Mouse (Mus musculus): Measurements from ENCODE around the gene Gsn.
A peak's percentile ranks its signal among the peaks of the same experiment; 100 is the strongest.

Gsn gene

DNA sequence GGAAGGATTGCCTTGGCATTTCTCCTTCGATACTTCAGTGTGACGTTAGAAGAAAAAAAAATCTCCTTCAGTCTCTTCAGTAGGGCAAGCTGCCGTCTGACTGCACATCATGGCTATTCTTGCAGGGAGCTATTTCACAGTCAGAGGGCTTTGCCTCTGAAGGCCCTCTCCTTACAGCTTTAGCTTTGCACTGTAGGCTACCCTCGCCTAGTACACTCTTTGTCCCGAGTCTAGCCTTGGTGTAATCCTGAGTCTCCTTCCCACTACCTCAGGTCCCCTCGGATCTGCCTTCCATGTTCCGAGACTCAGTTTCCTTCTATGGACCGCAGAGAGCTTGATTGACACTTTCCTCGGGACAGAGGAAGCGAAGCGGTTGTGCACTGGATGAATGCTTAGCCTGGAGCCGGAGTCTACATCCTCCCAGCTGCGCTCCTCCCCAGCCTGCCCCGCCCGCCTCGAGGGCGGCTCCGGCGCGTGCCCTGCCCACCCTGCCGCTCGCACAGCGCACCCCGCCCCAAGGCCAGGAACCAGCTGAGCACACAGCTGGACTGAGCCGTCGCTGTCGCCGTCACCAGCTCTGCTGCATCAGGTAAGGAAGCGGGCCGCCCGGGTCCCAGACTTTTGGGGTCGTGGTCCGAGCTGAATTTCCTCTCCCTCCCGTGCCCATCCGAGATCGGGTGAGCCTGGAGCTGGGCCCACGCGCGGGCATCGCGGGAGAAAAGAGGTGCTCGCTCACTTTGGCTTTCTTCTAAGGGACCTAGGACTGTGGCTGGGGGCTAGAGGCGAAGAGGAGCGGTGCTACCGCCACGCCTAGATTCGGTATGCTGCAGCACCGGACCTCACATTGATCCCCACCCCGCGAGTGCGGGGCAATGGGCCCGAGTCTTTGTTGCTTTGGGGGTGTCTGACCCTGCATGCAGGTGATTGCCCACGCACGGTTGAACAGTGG is at the start of gene Gsn:
TSS of gene Gsn (plus strand) at position 496 of the 949 bp plus-strand sequence.
- peak; percentile 91 for DNase-seq (ENCODE audit: low read depth, low spot score)

DNA sequence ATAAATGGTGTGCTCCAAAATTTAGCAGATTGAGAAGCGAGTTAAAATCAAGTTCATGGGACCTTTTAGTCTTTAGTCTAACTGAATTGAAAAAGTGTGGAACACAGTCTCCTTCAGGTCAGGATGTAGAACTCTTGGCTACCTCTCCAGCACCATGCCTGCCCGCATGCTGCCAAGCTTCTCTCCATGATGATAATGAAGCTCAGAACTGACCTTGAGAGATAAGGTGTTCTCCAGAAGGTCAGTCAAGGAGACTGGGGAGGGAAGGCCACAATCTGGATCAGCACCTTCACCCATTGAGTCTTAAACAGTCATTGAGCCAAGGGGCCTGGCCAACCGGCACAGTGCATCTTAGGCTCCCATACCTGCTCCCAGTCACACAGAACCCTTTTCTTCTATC is 49.4 kb upstream of the Gsn start:
- DNase-seq (ENCODE audit: low read depth, low spot score) = no peak

DNA sequence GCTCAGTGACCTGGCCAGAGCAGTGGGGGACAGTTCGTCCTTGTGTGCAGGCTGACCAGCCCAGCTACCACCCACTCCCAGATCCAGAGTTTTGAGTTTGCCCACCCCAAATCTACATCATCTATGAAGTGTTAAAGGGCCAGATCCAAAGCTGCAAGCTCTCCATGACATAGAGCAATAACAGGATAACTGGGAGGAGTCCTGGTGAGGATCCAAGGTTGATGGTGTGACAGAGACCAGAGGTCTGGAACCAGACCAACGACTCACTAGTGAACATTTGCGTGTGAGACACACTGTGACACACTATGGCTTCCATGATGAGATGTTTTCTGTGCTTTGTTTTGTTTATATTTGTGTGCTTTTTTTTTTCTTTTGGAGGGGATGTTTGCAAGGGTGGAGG is 48.1 kb upstream of the Gsn start:
- no peak for DNase-seq (ENCODE audit: low read depth, low spot score)

DNA sequence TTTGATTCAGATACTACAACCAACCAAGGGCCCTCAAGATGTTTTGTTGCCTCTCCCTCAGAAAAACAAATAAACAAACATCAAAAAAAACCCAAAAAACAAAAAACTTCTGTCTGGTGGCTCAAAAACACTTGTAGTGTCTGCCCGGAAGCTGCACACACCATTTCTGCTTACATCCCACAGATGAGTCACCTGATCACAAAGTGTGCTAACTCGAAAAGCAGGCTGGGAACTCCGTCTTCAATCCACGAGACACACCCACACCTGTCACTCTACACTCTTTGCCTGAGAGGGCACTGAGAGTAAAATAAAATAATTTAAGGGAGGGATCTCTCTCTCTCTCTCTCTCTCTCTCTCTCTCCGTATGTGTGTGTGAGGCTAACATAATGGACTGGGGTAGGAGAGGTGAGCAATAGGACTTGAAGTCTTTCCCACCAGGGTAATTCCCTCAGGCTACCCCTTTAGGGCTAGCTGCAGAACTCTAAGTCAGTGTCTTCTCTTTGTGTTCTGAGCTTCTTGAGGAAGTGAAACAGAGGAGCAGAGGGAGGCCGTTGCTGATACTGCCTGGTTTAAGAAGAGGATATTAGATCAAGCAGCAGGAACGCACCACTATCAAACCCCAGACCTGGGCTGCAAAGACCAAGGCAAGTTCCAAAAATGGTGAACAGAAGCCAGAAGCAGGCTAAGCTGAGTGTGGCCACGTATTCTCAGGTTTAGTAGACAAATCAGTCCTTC is 47.1 kb upstream of the Gsn start:
- DNase-seq (ENCODE audit: low read depth, low spot score) = peak; percentile 61

DNA sequence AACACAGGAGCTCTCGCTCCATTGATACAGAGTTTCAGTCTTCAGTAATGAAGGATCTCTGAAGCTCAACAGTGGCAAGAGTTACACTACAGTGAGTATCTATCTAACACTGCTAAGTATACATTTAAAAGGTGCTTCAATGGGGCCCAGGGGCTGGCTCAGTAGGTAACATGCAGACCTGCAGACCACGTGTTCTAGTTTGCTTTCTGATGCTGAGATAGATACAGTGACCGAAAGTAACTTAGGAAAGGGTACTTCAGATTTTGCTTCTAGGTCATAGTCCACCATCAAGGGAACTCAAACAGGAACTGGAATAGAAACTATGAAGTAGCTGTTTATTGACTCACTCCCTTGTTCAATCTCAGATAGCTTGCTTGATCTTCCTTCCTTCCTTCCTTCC is 44.5 kb upstream of the Gsn start:
- DNase-seq (ENCODE audit: low read depth, low spot score) = no peak

DNA sequence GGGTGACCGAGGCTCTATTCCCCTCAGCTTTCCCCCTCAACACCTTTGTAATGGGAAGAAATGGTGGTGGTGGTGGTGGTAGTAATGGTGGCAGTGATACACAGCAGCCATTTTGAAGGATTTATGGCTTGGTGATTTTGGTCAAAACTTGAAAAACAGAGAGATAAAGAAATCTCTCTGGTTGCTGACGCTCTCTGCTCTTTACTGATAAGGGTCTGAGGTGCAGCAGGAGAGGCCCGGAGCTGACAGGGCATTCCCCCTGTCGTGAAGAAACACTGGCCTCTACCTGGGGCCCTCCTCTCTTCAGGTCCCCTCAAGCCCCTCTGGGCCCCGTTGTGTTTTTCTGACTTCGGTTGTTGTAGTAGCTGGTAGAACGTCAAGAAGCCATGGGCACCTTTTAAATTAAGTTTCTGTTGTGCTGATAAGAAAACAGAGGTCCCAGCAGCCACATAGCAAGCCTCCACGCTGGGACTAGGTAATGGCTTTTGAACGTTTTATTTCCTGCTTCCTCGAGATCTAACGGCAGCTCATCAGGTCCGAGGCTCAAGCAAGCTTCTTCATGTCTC is 42.8 kb upstream of the Gsn start:
- DNase-seq (ENCODE audit: low read depth, low spot score) = no peak

DNA sequence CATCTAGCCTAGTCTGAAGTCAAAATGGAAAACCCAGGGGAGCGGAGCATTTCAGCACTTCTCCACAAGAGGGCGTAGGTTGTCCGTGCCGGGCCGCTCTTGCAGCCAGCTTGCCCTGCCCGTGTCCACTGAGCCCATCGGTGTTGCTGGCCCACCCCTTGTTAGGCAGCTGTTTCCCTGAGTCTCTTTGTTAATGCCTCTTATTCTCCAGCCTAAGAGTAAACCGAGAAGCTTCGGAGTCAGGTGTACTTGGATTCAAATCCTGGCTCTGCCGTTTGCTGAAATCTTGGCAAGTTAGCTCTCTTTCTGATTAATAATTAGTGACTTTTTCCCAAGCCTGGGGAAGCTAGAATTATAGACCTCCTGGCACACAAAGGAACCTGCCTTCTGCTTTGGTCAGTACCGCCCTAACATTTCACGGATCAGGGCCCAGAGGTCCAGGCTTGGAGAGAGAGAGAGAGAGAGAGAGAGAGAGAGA is 41.3 kb upstream of the Gsn start:
- peak; percentile 78 for DNase-seq (ENCODE audit: low read depth, low spot score)

DNA sequence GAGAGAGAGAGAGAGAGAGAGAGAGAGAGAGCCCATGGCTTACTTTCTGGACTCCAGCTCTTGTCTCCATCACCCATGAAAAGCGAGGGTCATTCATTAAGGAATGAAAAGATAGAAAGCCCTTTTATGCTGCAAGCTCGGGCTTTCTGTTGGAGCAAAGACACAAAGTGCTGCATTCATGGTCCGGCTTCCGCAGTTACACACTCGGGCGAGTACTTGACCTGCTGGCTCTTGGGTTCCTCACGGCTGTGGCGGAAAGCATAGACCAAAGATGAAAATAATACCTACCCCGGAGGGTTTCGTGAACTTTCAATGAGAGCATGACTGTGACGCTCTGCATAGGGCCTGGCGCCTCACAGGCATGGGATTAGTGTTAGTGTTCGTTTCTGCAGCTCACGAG is 40.8 kb upstream of the Gsn start:
- no peak for DNase-seq (ENCODE audit: low read depth, low spot score)

DNA sequence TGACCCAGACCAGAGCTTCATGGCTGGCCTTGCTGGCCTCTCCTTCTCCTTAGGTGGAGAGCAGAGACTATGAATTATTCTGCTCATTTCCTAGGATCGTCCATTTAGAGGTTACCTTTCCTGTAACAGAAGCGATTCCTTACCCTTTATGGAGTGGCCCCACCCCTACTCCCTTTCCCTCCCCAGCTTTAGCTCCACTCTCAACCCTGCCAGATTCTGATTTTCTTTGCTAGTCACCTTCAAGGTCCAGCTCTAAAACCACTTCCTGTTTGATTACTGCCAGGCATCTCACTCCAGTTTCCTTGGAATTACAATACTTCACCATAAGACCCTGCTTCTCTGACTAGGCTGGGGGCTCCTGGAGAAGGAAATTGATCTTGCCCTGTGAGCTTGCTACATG is 39.5 kb upstream of the Gsn start:
- no peak for DNase-seq (ENCODE audit: low read depth, low spot score)

DNA sequence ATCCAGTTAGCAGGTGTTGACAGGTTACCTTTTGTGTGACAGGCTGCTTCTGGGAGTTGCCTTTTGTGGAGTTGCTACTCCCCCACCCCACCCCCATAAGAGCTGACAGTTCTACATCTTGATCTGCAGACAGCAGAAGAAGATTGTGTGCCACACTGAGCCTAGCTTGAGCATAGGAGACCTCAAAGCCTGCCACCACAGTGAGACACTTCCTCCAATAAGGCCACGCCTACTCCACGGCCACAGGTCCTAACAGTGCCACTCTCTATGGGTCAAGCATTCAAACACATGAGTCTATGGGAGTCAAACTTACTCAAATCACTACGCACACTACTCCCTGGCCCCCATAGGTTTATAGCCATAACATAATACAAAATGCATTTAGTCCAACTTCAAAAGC is 37.4 kb upstream of the Gsn start:
- DNase-seq (ENCODE audit: low read depth, low spot score) = no peak

DNA sequence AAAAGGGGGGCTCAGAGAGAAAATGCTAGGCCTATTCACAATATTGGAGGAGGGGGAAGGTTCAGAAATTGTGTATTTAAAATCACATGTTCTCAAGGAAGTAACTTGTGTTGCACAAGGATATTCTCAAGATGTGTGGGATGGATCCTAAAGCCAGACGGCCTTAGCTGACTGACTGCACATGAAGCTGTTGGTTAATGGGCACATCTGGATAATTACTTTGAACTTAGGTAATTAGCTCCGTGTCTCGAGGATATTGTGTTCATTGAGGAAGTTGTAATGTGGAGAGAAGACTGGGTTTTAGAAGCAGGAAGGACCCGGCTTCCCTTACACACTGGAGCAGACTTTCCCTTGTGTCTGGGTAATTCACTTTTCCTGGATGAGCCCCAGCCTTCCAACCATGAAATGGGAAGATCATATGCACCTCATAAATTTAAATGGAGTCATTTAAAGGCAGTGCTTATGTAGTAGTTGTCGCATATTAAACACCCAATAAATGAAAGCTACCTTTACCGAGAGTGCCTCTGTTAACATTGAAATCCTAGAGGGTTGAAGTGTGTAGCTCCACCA is 33.3 kb upstream of the Gsn start:
- DNase-seq (ENCODE audit: low read depth, low spot score) = no peak

DNA sequence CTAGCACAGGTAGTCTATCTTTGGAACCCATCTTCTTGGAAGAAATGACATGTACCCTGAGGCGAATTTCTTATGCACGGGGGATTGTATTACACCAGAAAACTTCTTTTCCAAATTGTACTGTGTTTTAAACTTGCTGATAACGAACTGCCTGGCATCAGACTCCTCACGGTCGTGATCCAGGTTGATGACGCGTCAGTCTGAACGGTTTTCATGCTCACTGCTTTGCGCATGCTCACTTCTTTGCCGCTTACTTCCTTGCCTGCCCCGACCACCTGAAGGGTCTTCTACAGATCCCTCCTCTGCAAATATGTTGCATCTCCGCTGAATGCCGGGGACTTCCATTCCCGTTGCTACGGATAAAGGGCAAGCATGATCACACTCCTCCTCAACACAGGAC is 31.9 kb upstream of the Gsn start:
- no peak for DNase-seq (ENCODE audit: low read depth, low spot score)

DNA sequence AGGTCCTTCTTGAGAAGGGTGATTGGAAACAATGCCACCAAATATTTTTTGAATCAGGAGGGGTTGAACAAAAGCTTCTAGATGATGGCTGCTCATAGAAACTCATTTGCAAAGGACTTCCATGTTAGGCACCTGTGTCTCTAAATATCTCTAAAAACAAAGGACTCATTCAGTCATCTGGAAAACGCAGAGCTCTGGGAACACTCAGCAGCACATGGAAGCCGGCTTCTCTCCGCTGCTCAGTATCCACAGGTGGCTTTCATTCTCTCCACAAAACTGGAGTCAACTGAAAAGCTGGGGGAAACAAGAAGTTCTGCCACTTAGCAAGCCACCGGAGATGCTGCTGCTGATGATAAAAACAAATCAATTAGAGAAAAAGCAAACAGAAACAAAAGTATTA is 28.0 kb upstream of the Gsn start:
- no peak for DNase-seq (ENCODE audit: low read depth, low spot score)

DNA sequence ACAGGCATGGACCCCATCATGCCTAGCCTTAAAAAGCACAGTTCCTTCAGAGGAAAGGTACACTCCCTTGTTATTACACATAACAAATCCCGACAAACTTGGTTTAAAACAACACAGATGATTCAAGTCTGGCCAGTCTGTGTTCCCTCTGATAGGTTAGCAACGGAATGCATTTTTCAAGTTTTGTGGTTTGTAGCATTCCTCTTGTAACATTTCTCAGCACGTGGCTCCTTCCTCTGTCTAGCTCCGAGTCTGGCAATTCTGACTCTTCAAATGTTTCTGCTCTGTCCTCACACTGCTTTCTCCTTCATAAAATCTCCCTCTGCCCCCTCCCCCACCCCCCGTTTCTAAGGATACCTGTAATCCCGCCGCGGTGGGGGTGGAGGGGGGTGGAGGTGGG is 26.0 kb upstream of the Gsn start:
- DNase-seq (ENCODE audit: low read depth, low spot score) = no peak

DNA sequence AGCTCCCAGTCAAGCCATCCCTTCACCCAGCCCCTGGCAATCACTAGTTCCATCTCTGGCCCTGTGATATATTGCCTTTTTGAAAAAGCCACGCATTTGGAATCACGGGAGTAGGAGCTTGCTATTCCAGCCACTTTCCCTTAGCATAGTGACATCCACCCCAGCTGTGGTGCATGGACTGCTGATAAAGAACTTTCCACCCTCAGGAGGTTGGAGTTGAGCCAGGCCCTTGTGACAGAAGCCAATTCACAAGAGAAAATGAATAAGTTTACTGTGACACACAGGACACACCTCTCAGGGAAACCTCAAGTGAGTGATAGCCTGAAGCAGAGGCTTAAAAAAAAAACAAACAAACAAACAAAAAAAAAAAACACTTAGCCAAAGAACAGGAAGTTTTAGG is 24.3 kb upstream of the Gsn start:
- no peak for DNase-seq (ENCODE audit: low read depth, low spot score)

DNA sequence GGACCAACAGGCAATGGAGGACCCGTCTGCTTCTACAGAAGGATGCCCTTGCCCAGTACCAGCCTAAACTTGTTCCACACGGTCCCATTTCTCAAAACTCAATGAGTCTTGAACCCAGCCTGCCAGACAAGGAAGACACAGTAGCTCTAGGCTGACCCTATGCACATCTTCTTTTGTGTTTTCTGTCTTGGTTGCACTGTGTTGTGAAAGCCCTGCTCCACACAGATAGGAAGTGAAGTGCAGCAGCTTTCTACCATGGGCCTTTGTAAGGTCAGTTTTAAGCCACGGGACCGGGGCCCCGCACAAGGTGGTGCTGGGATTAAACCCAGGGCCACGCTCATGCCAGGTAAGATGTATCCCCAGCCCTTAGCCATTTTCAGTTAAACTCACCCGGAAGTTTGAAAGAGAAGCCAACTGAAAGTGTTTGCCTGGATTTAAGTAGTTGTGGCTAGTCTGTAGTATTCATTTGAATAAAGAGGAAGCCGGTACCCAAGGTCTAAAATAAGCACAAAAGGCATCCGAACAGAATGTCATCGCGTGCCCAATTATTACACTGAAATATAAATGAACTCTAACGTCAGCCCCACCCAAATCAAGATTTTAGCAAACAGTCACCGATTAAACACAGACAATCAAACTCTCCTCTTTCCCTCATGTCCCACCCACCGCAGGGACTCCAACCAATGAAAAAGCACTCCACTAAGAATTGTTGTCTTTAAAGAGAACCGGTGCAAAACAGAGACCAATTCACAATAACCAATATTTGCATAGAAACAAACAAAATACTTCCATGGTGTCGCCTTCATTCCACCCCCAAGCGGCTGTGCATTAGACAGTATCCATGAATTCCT is 23.4 kb upstream of the Gsn start:
- DNase-seq (ENCODE audit: low read depth, low spot score) = peak; percentile 42

DNA sequence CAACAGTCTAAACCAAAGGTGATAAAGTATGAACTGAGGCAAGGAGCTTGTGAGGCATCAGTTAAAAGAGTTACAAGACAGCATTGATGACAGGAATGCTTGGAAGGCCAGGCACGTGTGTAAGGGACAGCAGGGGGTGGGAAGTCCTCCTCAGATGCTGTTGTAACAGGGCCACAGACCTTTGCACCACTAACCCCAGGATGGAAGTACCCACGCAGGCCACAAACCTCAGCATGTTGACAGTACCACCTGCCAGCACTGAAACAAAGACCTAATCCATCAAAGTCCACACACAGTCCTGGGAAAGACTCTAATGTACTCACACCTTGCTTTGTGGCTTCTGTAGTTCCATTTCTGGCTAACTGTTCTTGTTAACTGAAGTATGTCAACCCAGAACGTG is 22.3 kb upstream of the Gsn start:
- no peak for DNase-seq (ENCODE audit: low read depth, low spot score)

DNA sequence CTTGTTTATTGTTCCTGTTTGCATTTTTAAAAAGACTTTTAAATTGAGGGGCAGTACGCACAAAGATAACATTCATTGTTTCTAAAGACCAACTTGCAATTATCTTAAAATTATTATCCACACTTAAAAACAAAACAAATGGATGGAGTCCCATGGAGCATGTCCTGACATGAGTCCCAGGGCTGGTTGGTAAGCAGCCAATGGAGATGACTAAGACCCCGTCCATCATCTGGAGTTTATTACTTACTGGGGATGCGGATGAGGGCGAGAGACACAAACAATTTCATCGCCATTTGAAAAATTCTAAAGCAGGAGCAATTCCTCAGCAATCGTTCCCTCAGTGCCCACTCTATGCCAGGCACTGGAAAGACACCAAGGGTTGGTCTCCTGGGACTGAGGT is 21.2 kb upstream of the Gsn start:
- DNase-seq (ENCODE audit: low read depth, low spot score) = no peak

DNA sequence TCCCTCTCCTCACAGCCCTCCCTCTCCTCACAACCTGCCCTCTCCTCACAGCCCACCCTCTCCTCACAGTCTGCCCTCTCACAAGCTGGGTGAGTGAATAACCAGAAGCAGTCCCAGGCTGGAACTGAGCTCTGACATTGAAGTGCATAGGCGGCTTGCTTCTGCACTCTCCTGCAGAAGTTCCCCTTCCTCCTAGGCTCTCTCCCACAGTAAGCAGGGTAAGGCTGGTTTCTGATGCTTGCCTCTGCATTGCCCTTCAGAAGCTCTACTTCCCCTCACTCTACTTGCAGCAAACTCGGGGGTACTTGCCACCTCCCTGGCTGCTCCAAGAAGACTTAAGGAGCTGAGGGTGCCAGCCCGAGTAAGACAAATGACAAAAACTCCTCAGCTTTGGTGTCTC is 11.9 kb upstream of the Gsn start:
- no peak for DNase-seq (ENCODE audit: low read depth, low spot score)

DNA sequence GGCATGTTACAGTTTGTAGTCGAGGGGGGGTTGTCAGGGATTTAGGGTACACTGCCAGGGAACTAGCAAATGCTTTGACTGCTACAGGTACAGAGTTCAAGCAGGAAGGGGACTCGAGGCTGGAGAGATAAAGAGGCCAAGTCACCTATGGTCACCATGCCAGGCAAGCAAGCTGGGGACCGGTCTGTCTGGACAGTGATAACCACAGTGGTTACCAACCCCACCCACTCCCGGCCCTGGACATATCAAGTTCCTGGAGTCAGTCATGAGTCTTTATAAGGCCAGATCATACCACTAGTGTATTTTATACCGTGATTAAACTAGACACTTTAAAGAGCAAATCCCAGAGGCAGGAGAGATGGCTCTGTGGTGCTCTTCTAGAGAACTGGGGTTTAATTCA is 8.4 kb upstream of the Gsn start:
- no peak for DNase-seq (ENCODE audit: low read depth, low spot score)

DNA sequence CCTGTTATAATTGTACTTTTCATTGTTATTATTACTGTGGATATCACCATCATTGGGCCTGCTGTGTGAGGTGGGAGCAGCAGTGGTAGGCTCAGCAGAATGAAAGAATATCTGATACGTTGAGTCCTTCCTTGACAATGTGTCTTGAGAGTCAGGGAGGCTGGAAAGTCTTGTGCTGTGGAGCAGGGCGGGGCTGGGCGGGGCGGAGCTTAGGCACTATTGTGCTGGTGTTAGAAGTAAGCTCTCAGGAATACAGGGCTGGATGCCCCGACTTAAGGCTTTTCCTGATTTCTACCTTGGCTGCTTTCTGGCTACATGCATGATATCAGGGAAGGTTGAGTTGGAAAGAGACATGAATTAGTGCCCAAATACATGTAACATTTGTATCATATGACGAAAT is 3.4 kb upstream of the Gsn start:
- no peak for DNase-seq (ENCODE audit: low read depth, low spot score)
